Mouse (Mus musculus): ENCODE results near the gene Arxes1.
"Not testable (repeated sequence)": the region's sequence is repeated elsewhere in the genome, so short reads cannot be mapped to it uniquely, and the experiment has no call there.

Gene Arxes1

DNA sequence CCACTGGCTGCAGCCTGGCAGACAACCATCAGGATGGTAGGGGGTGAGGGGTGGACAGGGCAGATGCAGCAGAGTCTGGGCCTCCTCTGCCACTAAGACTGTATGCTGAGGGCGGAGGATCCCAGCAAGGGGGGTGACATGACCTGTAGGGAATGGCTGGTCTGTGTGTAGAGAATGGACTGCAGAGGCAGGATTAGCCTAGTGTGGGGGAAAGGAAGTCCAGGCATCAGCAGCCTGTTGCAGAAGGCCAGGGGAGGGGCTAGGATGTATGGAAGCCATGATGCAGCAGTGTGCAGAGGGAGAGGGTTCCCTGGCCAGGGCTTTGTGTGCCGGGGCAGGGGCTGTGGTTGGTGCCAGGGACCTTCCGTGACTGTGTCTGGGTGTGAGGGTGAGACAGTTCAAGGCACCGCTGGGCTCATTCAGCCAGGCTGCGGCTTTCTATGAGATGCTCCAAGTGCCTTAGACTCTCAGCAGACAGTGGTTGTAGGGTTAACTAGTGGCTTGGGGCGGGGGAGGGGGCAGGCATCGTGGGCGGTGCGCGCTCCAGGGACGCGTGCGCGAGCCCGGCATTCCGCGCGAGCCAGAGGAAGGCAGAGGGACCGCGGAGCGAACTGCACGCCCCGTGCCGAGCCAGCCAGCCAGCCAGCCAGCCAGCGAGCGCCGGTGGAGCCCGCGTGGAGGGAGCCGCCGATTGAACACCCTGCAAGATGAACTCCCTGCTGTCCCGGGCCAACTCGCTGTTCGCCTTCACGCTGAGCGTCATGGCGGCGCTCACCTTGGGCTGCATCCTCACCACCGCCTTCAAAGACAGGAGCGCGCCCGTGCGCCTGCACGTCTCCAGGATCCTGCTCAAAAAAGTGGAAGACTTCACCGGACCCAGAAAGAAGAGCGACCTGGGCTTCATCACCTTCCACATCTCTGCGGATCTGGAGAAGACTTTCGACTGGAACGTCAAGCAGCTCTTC lies at the start of gene Arxes1:
Arxes1 (plus strand) TSS at position 569 of the 965 bp plus-strand sequence.
- peak; percentile 16 for DNase-seq

DNA sequence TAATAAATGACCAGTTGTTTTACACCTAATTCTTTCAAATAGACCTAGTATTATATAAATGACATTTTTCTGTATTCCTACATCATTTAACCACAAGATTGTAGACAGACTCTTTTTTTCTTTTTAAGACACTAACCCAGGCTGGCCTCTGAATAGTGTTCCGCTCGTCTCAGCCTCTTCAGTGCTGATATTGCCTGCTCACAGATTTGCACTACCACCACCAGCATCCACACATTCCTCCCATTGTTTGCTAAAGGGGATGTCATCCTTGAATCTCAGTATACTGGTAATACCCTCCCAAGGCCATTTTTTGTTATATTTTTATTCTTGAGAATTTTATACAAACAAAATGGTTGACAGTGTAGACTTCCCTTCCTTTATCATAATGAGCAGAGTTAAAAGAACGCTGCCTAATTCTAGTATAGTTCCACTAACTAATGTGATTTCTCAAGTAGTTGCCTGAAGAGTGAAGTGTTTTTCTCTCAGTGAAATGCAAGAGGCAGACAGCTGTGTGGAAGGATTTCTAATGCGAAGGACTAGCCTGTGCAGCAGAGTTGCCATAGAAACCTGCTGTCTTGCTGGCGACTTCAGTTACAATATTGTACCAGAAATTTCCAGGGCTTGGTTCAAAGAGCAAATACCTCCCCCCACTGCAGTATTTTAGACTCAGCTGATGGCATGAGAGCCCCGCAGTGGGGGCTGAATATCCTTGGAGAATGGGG lies 48.5 kb upstream of the Arxes1 start:
- no peak for DNase-seq

DNA sequence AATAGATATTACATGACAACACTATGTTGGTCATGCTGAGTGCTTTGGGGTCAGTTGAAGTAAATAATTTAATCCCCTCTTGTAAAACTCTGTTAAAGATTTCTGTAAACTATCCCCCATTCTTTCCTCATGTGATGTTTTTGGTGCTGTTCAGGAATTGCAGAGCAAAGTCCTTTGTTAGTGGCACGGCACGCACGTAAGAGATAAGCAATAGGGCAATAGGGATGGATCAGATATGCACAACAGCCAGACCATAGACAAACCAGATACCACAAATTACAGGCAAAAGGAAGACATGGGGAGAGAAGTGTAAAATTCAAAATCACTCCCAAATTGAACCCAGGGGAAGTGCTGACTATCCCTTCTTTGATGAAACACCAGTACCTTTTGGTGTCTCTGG lies 46.9 kb upstream of the Arxes1 start:
- DNase-seq, result no peak

DNA sequence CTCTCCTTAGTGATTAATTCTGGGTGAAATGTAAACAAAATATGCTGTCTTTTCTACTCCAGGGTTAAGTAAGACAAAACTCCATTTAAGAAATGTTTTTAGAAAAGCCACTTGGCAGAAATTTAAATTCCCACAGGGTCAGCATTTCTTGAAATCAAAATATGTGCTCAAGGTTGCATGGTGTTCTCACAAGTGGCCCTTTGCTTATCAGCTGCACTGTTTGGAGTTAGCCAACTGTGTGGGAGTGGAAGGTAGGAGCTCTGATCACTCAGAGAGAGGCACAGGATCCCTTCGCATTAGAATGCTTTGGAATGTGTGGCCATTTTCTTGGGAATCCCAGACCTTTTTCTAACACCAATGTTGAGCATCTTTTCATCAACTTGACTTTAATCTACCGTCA lies 42.5 kb upstream of the Arxes1 start:
- no peak for DNase-seq

DNA sequence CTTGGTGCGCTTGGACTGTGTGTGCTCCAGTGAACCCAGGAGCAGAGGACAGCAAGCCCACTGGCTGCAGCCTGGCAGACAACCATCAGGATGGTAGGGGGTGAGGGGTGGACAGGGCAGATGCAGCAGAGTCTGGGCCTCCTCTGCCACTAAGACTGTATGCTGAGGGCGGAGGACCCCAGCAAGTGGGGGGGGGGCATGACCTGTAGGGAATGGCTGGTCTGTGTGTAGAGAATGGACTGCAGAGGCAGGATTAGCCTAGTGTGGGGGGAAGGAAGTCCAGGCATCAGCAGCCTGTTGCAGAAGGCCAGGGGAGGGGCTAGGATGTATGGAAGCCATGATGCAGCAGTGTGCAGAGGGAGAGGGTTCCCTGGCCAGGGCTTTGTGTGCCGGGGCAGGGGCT lies 40.0 kb upstream of the Arxes1 start:
- DNase-seq, result not testable (repeated sequence)

DNA sequence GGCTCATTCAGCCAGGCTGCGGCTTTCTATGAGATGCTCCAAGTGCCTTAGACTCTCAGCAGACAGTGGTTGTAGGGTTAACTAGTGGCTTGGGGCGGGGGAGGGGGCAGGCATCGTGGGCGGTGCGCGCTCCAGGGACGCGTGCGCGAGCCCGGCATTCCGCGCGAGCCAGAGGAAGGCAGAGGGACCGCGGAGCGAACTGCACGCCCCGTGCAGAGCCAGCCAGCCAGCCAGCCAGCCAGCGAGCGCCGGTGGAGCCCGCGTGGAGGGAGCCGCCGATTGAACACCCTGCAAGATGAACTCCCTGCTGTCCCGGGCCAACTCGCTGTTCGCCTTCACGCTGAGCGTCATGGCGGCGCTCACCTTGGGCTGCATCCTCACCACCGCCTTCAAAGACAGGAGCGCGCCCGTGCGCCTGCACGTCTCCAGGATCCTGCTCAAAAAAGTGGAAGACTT lies 39.5 kb upstream of the Arxes1 start, which contains the start of gene Arxes2:
Arxes2 (plus strand) TSS at position 161 of the 456 bp plus-strand sequence.
- DNase-seq, result not testable (repeated sequence)

DNA sequence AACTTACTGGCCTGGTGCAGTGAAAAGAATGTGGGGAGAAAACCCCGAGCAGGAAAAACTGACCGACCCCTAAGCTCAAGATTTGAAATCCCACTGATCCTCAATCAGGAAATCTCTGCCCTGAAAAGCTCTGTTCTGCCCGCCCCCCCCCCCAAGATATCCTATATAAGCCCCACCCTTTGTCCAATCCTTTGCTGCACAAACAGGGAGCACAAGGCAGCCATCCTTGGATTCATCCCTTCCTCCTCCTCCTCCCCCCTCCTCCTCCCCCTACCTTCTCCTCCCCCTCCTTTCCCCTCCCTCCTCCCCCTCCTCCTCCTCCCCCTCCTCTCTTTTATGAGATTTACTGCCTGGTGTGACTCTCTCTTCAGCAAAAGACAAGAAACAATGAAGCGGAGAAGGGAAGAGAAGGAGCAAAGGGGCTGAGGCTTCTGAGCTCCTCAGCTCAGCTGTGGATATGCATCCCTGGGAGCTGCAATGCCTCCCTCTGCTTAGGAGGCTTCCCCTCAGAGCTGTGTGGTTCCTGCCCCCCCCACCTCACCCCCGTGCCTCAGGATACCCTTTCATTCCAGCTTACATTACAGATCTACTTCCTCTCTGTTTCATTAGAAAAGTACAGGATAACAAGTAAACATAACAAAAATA lies 25.8 kb upstream of the Arxes1 start:
- no peak for DNase-seq

DNA sequence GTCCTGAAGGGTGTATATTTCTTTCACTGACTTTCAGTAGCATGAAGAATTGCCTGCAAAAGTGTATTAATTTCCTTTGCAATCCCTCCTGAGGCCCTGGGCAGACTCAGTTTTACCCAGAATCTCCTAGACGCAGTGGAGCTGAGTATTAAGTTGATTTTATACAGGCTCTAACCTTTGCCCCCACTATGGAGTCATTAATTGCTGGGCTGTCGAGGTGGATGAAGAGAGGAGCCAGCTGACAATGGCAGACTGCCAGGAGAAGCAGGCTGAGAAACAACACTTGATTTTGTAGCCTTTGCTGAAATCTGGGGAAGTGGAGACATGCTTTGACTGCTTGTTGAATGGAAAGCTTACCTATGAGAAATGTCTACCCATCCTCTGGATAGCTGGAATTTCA lies 18.8 kb upstream of the Arxes1 start:
- DNase-seq, result no peak

DNA sequence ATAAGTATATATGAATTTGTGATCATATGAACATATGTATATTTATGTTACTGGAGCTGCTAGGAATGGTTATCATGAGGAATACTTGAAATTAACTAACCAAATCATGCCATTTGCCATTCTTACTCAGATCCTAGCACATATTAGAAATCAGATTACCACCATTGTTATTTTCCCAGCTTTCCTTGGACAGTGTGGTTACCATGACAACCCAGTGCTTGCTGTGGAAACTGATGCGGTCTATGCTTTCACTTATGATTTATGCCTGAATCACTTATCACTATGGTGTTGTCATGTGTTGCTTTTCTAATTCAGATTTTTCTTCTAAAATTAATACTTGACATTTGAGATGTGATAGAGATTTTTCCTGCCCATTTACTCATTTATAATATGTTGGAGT lies 2.8 kb upstream of the Arxes1 start:
- no peak for DNase-seq

DNA sequence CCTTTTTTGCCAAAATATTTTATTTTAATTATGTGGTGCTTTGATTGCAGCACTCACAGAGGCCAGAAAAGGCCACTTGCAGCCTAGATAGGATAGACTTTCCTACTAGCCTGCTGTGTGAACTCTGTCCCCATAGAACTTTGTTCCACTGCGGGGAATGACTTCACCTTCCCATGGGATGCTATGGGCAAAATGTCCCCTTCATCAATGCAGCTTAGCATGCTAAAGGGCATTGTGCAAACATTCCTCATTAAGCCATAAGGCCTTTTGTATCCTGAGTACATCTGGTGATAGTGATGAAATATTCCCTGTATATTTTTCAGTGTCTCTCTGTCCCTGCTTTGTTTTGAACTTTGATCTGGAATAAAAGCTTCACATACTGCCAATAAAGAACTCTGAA lies 10.6 kb downstream of the Arxes1 start:
- DNase-seq, result no peak

DNA sequence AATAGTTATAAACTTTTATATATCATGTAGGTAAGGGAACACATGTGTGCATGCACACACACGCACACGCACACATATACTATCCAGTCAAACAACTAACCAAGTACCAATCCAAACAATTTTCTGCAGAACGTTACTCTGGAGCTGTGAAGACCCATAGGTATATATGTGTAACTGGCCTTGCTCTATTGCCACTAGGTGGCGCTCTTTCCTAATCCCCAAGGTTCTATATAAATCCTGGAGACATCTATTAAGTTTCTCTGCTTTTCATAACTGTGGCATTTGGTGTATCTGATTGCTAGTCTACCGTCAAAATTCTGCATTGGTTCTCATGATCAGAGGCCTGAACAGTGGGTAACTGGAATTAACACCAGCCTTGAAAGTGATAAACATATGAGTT lies 14.4 kb downstream of the Arxes1 start:
- DNase-seq, result peak; percentile 65

DNA sequence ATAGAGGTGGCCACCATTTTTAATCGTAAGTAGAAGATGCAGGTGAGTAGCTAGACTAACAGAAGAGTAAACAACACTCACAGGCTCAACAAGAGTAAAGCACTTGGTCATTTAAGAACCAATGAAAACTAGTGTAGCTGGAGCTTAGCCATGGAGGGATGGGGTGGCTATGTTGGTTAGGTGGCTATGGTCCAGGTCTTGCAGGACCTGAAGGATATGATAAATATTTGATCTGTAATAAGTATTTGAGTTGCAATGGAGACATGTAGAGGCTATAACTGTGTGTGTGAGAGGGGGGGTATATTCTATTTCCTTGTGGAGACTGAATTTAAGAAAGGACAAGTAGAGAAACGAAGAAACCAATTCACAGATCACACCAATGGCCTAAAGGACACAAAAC lies 18.1 kb downstream of the Arxes1 start:
- DNase-seq, result no peak

DNA sequence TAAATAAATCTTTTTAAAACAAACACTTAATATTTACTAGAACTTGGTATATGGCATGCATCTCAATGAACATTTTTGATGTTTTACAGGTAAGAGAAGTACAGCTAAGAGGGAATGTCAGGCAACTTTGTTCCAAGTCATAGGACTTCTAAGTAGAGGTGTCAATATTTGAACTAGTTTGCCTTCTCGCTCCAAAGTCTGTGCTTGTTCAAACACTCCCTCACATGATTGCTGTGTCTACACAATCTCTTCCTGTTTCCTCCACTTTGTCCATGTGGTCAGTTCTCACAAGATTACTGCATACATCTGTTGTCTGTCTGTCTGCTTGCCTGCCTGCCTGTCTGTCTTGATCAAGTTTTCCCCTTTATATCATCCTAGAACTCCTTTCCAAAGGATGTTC lies 27.5 kb downstream of the Arxes1 start:
- DNase-seq, result no peak

DNA sequence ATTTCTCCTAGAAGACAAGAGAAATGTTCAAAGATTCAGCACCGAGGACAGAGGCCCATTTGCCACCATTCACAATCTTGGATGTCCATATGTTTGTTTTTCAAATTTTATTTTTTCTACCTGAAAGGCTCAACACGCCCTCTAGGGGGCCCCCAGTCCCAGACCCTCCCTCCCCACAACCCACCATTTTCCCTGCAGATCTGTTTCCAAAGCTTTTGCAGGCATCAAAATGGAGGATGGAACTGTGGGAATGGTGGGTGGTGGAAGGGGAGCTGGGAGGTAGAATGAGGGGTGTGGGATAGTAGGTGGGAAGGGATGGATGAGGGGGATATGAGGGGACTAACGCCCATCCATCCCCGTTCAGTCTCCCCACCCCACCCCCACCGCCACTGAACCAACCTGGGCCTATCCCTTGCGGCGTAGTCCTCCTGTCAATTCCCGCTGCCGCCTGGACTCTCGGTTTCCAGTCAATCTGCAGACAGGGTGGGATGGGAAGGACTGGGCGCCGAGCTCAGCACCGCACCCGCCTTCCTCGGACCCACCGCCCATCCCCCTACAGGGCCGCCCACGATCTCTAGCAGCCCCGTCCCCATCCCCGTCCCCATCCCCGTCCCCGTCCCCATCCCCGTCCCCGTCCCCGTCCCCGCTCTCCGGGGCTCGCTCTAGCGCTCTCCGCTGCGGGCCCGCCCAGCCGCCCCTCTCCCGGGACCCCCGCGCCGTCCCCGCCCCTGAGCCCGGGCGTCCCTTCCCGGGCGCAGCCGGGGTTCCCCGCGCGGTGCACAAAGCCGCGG lies 34.2 kb downstream of the Arxes1 start:
- DNase-seq, result peak; percentile 18

DNA sequence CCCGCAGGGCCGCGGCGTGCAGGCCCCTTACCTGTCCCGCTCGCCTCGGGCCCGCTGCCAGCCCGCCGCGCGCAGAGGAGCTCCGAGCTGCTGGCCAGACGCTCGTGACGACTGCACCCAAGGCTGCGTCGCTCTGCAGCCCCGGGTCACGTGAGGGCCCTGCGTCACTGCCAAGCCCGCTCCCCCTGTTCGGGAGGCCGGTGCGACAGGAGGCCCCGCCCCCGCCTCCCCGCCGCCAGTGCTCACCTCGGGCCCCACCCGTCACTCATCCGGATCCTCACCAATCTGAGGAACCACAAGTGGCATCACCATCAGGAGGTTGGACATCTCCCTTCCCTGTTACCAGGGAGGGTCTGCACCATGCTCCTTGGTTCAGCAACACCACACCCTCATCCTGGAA lies 34.9 kb downstream of the Arxes1 start, which contains the start of gene Bex2:
Bex2 (minus strand) TSS at position 217 of the 400 bp plus-strand sequence.
- DNase-seq, result not testable (repeated sequence)
